Mouse (Mus musculus): ENCODE results near the gene Mrps12. TPM values are rescaled to one million over a fixed set of nuclear protein-coding genes. Genes with fewer than 3 reads are reported as not detected.
A peak's percentile ranks its signal among the peaks of the same experiment; 100 is the strongest.

Mrps12 gene
- polyA plus RNA-seq, 1 experiment = 74.4 TPM

DNA sequence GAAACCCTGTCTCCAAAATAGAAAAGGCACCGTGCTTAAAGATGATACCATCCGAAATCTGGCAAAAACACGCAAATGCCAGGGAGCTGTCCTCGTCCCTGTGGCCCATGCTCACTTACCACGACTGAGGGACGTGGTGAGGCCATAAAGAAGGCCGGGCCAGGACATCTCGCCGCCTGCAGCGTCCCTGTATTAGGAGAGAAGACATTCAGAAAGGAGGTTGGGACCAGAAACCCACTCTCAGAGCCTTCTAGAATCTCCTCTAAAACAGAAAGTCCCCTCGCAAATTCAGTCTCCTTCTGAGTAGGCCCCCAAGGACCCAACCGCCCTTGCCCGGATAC is 282 bp downstream of the Mrps12 start:
- Histone ChIP-seq H3K4me1 (replicated peaks; ENCODE audit: control insufficient read depth, insufficient read depth, low read length) (peaks cover 5% of the 10 kb centered on the region), H3K4me3 (ENCODE audit: control insufficient read depth, insufficient read depth, low read length) (peak overlapping the region; percentile 64), H3K36me3 (ENCODE audit: control insufficient read depth, insufficient read depth, low read length) (no peaks in the 10 kb centered on the region), H3K27ac (ENCODE audit: control insufficient read depth, insufficient read depth, low read length) (peak overlapping the region; percentile 48; the same call in 1 of the 2 replicates), H3K27me3 (ENCODE audit: control insufficient read depth, insufficient read depth, low read length) (no peaks in the 10 kb centered on the region)
- TF ChIP-seq CTCF (IDR thresholded peaks at IDR 0.05; ENCODE audit: borderline replicate concordance, control insufficient read depth, extremely low read depth, insufficient read depth, low read length, poor library complexity) (no peak), POLR2A (IDR thresholded peaks at IDR 0.05; ENCODE audit: control insufficient read depth, extremely low read depth, insufficient read depth, low read length, poor library complexity) (no peak)
- DNase-seq = no peak
- 2% methylated on average over 13 of the region's 13 CpGs for WGBS

DNA sequence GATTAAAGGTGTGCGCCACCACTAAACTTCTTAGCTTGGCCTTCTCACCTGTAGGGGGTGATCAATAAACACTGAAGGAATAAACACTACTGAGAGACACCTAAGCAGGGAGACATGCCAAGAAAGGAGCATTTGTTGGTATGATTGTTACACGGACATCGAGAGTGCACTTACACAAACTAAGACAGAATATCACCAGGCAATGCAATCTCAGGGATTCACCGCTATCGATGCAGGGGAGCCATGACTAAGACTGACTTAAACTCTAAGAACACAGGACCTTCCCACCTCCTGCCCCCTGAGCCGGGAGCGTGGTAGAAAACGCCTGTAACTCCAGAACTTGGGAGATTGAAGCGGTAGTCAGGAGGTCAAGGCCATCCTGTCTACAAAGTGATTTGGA is 671 bp downstream of the Mrps12 start:
- Histone ChIP-seq H3K4me1 (replicated peaks; ENCODE audit: control insufficient read depth, insufficient read depth, low read length) (peaks cover 5% of the 10 kb centered on the region), H3K4me3 (ENCODE audit: control insufficient read depth, insufficient read depth, low read length) (peak overlapping the region; percentile 64), H3K36me3 (ENCODE audit: control insufficient read depth, insufficient read depth, low read length) (no peaks in the 10 kb centered on the region), H3K27me3 (ENCODE audit: control insufficient read depth, insufficient read depth, low read length) (no peaks in the 10 kb centered on the region), H3K27ac (ENCODE audit: control insufficient read depth, insufficient read depth, low read length) (peak overlapping the region; percentile 48; the same call in 1 of the 2 replicates)
- no peak for TF ChIP-seq POLR2A (IDR thresholded peaks at IDR 0.05; ENCODE audit: control insufficient read depth, extremely low read depth, insufficient read depth, low read length, poor library complexity)
- TF ChIP-seq CTCF (IDR thresholded peaks at IDR 0.05; ENCODE audit: borderline replicate concordance, control insufficient read depth, extremely low read depth, insufficient read depth, low read length, poor library complexity) = no peak
- WGBS = 31% methylated on average over 9 of the region's 9 CpGs
- DNase-seq = no peak

DNA sequence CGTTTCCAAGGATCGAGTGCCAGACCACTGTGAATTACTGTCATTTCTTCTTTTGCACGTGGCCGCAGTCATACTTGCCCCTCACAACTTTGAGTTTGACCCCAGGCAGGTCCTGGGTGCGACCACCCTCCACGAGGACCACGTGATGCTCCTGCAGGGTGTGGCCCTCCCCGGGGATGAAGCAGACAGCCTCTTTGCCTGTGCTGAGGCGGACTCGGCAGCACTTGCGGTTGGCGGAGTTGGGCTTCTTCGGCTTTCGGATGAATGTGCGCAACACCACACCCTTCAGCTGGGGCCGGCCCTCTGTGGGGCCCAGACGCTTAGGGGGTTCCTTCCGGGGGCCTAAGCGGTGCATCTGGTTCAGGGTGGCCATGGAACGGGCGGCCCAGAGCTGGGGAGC is 1.8 kb downstream of the Mrps12 start:
- 97% methylated on average over 21 of the region's 21 CpGs for WGBS
- no peaks in the 10 kb centered on the region for H3K27me3 ChIP-seq (ENCODE audit: control insufficient read depth, insufficient read depth, low read length)
- H3K36me3 ChIP-seq (ENCODE audit: control insufficient read depth, insufficient read depth, low read length) = no peaks in the 10 kb centered on the region
- no peak for DNase-seq
- no peak overlapping the region for H3K4me3 ChIP-seq (ENCODE audit: control insufficient read depth, insufficient read depth, low read length)
- no peak for TF ChIP-seq POLR2A (IDR thresholded peaks at IDR 0.05; ENCODE audit: control insufficient read depth, extremely low read depth, insufficient read depth, low read length, poor library complexity)
- TF ChIP-seq CTCF (IDR thresholded peaks at IDR 0.05; ENCODE audit: borderline replicate concordance, control insufficient read depth, extremely low read depth, insufficient read depth, low read length, poor library complexity) = no peak
- H3K27ac ChIP-seq (ENCODE audit: control insufficient read depth, insufficient read depth, low read length) = no peak overlapping the region
- H3K4me1 ChIP-seq (replicated peaks; ENCODE audit: control insufficient read depth, insufficient read depth, low read length) = peaks cover 5% of the 10 kb centered on the region

DNA sequence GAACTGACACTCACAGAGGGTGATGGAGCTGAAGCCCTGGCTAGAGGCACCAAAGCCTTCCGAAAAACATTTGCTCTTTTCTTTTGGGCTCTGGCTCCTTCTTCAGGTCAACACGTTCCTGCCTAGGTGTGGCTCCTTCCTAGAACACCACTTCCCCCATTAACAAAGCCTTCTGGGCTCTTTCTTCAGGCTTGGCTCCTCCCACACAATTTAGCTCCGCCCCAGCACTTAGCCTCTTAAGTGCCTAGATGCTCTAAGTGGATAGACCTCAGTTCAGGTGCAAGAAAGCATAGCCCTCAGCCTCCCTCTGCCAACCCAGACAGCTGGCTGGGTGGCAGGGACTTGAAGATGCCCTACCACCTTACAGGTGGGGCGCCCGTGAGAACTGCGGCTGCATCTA is 5.9 kb downstream of the Mrps12 start:
- no peaks in the 10 kb centered on the region for H3K36me3 ChIP-seq (ENCODE audit: control insufficient read depth, insufficient read depth, low read length)
- no peak overlapping the region for H3K27ac ChIP-seq (ENCODE audit: control insufficient read depth, insufficient read depth, low read length)
- no peak overlapping the region for H3K4me3 ChIP-seq (ENCODE audit: control insufficient read depth, insufficient read depth, low read length)
- 85% methylated on average over 6 of the region's 6 CpGs for WGBS
- TF ChIP-seq POLR2A (IDR thresholded peaks at IDR 0.05; ENCODE audit: control insufficient read depth, extremely low read depth, insufficient read depth, low read length, poor library complexity) = no peak
- no peak for TF ChIP-seq CTCF (IDR thresholded peaks at IDR 0.05; ENCODE audit: borderline replicate concordance, control insufficient read depth, extremely low read depth, insufficient read depth, low read length, poor library complexity)
- peaks cover 12% of the 10 kb centered on the region for H3K4me1 ChIP-seq (replicated peaks; ENCODE audit: control insufficient read depth, insufficient read depth, low read length)
- no peak for DNase-seq
- no peaks in the 10 kb centered on the region for H3K27me3 ChIP-seq (ENCODE audit: control insufficient read depth, insufficient read depth, low read length)

- WGBS = 52% methylated on average over 11 of the region's 11 CpGs
- Histone ChIP-seq H3K27me3 (ENCODE audit: control insufficient read depth, insufficient read depth, low read length) (no peaks in the 10 kb centered on the region), H3K4me3 (ENCODE audit: control insufficient read depth, insufficient read depth, low read length) (peak overlapping the region; percentile 30; the same call in 1 of the 2 replicates), H3K27ac (ENCODE audit: control insufficient read depth, insufficient read depth, low read length) (no peak overlapping the region), H3K36me3 (ENCODE audit: control insufficient read depth, insufficient read depth, low read length) (no peaks in the 10 kb centered on the region), H3K4me1 (replicated peaks; ENCODE audit: control insufficient read depth, insufficient read depth, low read length) (peaks cover 12% of the 10 kb centered on the region)
- TF ChIP-seq POLR2A (IDR thresholded peaks at IDR 0.05; ENCODE audit: control insufficient read depth, extremely low read depth, insufficient read depth, low read length, poor library complexity) = no peak
- no peak for TF ChIP-seq CTCF (IDR thresholded peaks at IDR 0.05; ENCODE audit: borderline replicate concordance, control insufficient read depth, extremely low read depth, insufficient read depth, low read length, poor library complexity)
- no peak for DNase-seq
Observed at GRCm38 (mm10) chr7:28733211-28733610, 8.4 kb downstream of the Mrps12 start.

DNA sequence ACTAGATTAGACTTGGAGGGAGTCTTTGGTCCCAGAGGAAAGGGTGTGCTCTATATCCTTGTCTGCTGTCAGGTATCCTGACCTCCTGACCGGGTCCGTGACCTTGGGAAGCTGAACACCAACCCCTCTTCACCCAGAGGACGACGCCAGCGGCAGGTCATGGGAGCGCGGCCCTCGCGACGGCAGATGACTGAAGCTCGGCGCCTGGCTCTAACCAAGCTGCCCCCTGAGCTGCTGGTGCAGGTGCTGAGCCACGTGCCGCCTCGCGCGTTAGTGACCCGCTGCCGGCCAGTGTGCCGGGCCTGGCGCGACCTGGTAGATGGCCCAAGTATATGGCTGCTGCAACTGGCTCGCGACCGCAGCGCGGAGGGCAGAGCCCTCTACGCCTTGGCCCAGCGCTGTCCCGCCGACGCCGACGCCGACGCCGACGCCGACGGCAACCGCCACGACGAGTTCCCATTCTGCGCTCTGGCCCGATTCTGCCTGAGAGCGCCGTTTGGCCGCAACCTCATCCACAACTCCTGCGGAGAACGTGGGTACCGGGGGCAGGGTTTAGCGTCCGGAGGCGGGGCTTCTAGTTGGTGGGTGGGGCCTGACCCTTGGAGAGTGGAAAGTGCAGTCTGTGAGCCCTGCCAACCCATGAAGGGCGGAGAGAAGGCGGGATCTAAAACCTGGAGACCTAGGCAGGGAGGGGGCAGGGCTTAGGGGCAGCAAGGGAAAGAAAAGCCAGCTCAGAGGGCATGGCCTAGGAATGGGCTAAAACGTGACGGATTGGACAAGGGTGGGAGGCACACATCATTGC is 9.1 kb downstream of the Mrps12 start:
- no peak overlapping the region for H3K27ac ChIP-seq (ENCODE audit: control insufficient read depth, insufficient read depth, low read length)
- no peak for TF ChIP-seq POLR2A (IDR thresholded peaks at IDR 0.05; ENCODE audit: control insufficient read depth, extremely low read depth, insufficient read depth, low read length, poor library complexity)
- no peak for TF ChIP-seq CTCF (IDR thresholded peaks at IDR 0.05; ENCODE audit: borderline replicate concordance, control insufficient read depth, extremely low read depth, insufficient read depth, low read length, poor library complexity)
- peak; percentile 71 for DNase-seq
- peak overlapping the region; percentile 30 for H3K4me3 ChIP-seq (ENCODE audit: control insufficient read depth, insufficient read depth, low read length)
- H3K27me3 ChIP-seq (ENCODE audit: control insufficient read depth, insufficient read depth, low read length) = no peaks in the 10 kb centered on the region
- no peaks in the 10 kb centered on the region for H3K36me3 ChIP-seq (ENCODE audit: control insufficient read depth, insufficient read depth, low read length)
- H3K4me1 ChIP-seq (replicated peaks; ENCODE audit: control insufficient read depth, insufficient read depth, low read length) = peaks cover 12% of the 10 kb centered on the region
- WGBS = 26% methylated on average over 58 of the region's 58 CpGs

All from thymus, adult 2 months (tissue).